Mouse (Mus musculus) kidney, adult 18-20 months (tissue): ENCODE results near the gene Htr1a.
A peak's percentile ranks its signal among the peaks of the same experiment; 100 is the strongest.

Experiments
- DNase-seq: peaks from one replicate; pipeline ENCODE4 v3.0.0; 2021

The Htr1a gene

DNA sequence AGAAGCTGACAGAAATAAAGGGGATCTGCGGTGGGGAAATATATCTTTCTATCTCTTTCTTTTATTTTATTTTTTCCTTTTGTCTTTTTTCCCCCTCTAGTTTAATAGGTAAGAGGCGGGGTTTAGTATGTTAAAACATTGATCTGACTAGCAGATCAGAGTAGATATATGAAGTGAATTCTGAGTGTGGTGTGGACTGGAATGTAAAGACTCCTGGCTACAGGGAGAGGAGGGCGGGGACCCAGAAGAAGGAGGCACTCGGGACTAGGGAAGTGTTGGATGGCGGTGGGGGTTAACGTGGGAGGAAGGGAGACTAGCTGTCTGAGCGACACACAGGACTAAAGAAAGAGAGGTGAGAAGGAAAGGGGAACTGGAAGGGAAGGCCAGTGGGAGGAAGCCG, at the start of gene Htr1a:
Gene Htr1a, plus strand, starts transcription at position 301 of the 400 bp plus-strand sequence.
- DNase-seq, result no peak

DNA sequence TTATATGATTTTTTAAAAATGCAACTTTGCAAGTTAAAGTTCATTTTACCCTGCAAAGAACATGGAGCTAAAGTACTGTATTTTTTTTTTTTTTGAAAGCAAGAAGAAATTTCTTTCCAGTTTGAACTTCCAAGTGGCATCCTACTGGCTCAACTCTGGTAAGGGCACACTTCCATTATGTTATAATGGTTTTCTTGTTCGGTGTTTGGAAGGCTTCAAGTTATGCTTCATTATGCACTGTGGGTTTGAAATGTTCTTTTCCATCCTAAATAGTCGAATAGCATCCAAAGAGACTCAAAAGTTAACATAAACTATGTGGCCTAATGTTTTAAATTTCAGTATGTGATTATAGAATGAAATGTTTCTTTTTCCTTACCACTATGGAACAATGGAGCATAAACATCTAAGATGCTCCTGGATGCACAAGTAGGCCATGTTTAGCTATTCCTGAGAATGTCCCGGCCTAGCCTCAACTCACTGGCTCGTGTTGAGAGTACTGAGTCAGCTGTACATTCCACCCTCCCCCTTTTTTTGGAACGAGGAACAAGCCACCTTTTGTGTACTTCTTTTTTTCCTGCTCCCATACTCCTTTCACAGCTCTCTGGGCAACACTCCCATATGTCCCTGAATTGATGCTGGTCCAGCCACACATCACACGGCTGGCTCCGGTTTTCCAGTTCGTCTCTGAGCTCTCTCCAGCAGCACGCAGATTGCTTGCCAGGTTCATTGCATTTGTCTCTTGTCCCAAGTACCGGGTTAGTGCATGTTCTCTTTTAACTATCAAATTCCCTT, 31.7 kb upstream of the Htr1a start:
- no peak for DNase-seq

DNA sequence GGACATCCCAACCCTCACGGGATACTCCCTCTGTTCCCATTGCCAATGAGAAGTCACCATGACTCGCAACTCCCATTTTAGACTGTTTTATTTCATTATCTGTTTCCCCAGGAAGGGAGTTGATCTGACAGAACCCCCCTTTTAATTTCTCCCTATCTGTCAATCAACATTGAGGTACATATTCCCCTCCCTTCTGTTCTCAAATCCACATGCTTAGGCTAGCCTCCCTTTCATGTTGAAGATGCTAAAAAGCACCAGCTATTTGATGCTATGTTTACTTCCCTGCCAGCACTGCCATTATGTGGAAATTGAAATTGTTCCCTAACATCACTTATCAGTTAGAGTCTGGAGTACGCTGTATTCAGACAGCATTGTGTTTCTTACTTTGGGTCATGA, 31.1 kb upstream of the Htr1a start:
- DNase-seq, result no peak

DNA sequence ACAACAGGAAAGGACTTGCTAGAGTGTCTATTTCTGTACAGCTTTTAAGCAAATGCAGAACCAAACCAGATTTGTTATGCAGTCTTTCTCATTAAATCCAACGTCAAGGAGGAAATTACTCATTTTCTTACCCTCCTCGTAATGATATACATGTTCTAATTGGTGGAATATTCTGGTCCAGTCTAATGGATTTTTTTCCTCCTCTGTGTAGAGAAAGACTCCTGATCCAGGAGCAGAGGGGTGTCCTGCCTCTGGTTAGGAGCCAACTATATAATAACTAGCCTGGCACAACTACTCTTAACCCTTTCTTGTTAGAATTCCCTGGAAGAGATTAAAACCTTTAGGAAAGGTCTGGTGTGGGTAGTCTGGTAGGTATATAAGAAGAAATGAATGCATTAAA, 10.3 kb upstream of the Htr1a start:
- no peak for DNase-seq

DNA sequence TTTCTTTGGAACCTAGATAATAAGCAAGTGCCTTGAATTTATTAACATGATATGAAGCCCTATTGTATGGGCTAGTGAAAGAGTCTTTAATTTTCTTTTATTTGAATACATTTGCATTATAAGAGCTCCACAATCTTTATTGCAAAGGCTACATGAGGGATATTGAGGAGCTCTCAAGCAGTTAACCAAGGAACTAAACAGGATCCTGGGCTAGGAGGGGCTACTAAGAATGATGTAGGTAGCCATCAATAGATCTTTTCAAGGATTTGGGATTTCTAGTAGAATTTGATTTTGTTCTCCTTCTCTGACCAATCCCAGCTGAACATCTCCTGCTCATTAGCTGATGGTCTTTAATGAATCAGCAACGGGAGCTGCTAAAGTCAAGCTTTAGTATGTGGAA, 9.8 kb upstream of the Htr1a start:
- no peak for DNase-seq

DNA sequence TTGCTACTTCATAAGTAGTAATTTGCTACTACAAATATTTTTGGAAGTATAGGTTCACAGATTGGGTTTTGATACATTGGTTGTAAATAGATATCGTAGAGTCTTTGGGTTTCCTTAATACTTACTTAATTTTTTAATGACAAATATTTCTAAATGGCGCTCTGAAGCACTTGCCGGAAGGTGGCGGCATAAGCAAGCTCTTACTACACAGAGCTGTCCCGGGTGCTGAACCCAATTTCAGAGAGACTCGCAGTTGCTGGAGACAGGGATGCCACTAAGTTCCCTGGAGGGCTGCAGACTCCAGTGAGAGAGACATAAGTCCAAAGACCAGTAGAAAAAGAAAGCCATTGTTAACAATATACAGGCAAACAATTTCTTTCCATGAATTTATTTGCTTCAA, 863 bp upstream of the Htr1a start:
- DNase-seq, result peak; percentile 28

DNA sequence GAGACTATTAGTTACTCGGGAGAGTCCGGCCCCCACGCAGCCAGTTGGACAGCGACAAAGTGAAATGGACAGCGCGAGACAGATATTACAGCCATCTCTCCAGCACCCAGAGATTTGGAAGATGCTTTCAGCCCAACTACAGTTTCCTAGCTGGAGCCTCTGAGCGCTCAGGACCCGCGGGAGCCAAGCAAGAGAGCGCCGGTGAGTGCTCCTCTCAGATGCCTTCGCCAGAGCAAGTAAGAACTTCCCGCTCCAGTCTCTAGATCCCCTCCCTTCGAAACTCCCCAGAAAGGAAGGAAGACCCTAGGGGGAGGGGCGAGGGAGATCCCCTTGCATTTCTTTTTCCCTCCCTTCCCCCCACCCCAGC, 415 bp downstream of the Htr1a start:
- no peak for DNase-seq

DNA sequence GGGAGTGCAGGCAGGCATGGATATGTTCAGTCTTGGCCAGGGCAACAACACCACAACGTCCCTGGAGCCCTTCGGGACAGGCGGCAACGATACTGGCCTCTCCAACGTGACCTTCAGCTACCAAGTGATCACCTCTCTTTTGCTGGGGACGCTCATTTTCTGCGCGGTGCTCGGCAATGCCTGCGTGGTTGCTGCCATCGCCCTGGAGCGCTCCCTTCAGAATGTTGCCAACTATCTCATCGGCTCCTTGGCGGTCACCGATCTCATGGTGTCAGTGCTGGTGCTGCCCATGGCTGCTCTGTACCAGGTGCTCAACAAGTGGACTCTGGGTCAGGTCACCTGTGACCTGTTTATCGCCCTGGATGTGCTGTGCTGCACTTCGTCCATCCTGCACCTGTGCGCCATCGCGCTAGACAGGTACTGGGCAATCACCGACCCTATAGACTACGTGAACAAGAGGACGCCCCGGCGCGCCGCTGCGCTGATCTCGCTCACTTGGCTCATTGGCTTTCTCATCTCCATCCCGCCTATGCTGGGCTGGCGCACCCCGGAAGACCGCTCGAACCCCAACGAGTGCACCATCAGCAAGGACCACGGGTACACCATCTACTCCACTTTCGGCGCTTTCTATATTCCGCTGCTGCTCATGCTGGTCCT, 927 bp downstream of the Htr1a start:
- DNase-seq, result no peak

DNA sequence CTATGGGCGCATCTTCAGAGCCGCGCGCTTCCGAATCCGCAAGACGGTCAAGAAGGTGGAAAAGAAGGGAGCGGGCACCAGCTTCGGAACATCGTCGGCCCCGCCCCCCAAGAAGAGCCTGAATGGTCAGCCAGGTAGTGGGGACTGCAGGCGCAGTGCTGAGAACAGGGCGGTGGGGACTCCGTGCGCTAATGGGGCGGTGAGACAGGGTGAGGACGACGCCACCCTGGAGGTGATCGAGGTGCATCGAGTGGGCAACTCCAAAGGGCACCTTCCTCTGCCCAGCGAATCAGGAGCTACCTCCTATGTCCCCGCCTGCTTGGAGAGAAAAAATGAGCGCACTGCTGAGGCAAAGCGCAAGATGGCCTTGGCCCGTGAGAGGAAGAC, 1.4 kb downstream of the Htr1a start:
- no peak for DNase-seq

DNA sequence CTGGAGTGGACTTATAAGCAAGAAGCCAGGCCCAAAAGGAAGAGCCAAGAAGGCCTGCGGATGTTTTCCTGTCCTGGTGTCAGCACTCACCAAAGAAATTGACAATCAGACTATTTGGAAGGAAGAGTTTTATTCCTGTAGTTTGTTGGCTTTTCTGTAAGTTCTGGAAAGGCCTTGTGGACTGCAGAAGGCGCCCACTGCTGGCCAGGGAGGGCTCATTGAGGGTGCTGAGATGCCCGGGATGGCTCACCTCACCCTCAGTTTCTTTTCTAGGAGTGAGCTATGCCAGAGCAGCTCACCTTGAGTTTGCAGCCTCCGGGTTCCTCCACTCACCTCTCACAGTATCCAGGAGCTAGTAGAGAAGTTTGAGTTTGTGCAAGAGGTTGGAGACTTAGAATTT, 2.8 kb downstream of the Htr1a start:
- no peak for DNase-seq

DNA sequence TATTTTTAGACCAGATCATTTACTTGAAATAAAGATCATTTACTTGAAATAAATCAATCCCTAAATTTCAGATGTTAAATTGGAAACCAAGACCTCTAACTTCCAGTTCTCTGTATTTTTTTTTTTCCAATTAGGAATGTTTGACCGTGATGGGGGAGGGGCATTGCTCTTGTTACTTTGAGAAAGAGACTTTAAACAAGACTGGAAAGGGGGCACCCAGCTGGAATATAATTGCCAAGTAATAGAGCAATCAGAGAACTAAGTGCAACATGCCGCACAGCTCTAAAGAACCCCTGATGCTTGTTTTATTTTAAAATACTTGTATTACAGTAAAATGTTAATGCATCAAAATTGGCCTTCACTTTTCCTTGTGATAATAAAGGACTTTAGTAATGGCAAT, 4.3 kb downstream of the Htr1a start:
- DNase-seq, result no peak

DNA sequence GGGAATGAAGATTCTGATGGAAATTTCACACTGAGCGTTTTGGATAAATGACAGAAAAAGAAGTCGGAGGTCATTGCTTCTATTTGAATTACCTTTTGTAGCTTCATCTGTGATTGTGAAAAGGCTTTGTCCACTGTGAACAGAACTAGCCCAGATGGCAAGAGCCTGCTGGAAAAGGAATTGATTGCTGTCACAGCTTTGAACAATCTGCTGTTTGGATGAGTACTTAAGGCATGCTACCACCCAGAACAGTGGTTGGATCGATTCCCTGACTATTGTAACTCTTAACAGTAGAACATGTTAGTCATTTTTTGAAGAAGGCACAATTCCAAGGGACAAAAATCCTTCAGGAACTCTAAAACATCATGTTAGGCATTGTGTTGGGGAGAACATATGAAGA, 8.1 kb downstream of the Htr1a start:
- DNase-seq, result no peak
